Mouse (Mus musculus) heart, embryonic 11.5 days (tissue): ENCODE data around the gene C1qa. TPM values are rescaled to one million over a fixed set of nuclear protein-coding genes. Genes with fewer than 3 reads are reported as not detected.

Experiments
- ATAC-seq: fragments of 200-750 bp; cut with Nextera tagmentation; replicated peaks from 2 replicates; pipeline ENCODE4 v1.8.0; 2017; ENCODE audit warnings: moderate library complexity; ENCODE audit not compliant: insufficient number of reproducible peaks, low FRiP score, low TSS enrichment
- H3K27ac ChIP-seq: fragments of 300-500 bp; sonication (generic); 2 replicates; pipeline ENCODE4 v1.5.1; 2014; ENCODE audit warnings: mild to moderate bottlenecking, low read depth, low read length
- H3K27me3 ChIP-seq: fragments of 300-500 bp; sonication (generic); 2 replicates; pipeline ENCODE4 v1.6.1; 2014; ENCODE audit warnings: mild to moderate bottlenecking, low read length, mixed read lengths; ENCODE audit not compliant: control insufficient read depth, insufficient read depth
- H3K36me3 ChIP-seq: fragments of 300-500 bp; sonication (generic); 2 replicates; pipeline ENCODE4 v1.6.1; 2014; ENCODE audit warnings: mild to moderate bottlenecking, low read length, moderate library complexity, mixed read lengths; ENCODE audit not compliant: control insufficient read depth, insufficient read depth
- H3K4me1 ChIP-seq: fragments of 300-500 bp; sonication (generic); 2 replicates; pipeline ENCODE4 v1.6.1; 2014; ENCODE audit warnings: low read length; ENCODE audit not compliant: control insufficient read depth, insufficient read depth
- H3K4me2 ChIP-seq: fragments of 300-500 bp; sonication (generic); 2 replicates; pipeline ENCODE4 v1.6.1; 2014; ENCODE audit warnings: mild to moderate bottlenecking, moderate library complexity
- H3K4me3 ChIP-seq: fragments of 300-500 bp; sonication (generic); 2 replicates; pipeline ENCODE4 v1.5.1; 2014; ENCODE audit warnings: low read depth, low read length
- H3K9ac ChIP-seq: fragments of 300-500 bp; sonication (generic); 2 replicates; pipeline ENCODE4 v1.6.1; 2014; ENCODE audit warnings: mild to moderate bottlenecking, low read depth, low read length, moderate library complexity
- H3K9me3 ChIP-seq: fragments of 300-500 bp; sonication (generic); replicated peaks from 2 replicates; pipeline ENCODE4 v1.6.1; 2016; ENCODE audit warnings: low read length; ENCODE audit not compliant: control insufficient read depth
- WGBS: fragments of 180-500 bp; shearing (Covaris S2); extraction: QIAGEN DNeasy Blood & Tissue Kit; methylation state at CpG from one replicate; pipeline ENCODE4 v1.1.7; 2014; ENCODE audit not compliant: insufficient replicate concordance; 5-methylcytosine and 5-hydroxymethylcytosine counted together
- polyA plus RNA-seq: library from polyadenylated mRNA; unstranded; fragments of >200 nt; fragmentation: Nextera tagmentation; extraction: Ambion mirVana; gene quantifications from 2 replicates; pipeline ENCODE4 v1.2.1, GENCODE M21; 2014

The C1qa gene
- polyA plus RNA-seq, 1 experiment from 2014 or later, result 8.8 TPM

GRCm38 (mm10) chr4:136911804-136912203, 13.2 kb upstream of the C1qa start:
- Histone ChIP-seq H3K4me2 (no peak overlapping the region), H3K9ac (no peak overlapping the region), H3K4me1 (no peaks in the 10 kb centered on the region), H3K36me3 (no peaks in the 10 kb centered on the region), H3K27ac (no peak overlapping the region), H3K4me3 (no peak overlapping the region), H3K9me3 (no peaks in the 10 kb centered on the region), H3K27me3 (peaks cover 63% of the 10 kb centered on the region)
- ATAC-seq, result no peak
- 41% methylated on average over 9 of the region's 9 CpGs for WGBS

- 11% methylated on average over 17 of the region's 17 CpGs for WGBS
- H3K27me3 ChIP-seq, result peaks cover 67% of the 10 kb centered on the region
These were observed 12.6 kb upstream of the C1qa start for GRCm38 (mm10) chr4:136911211-136911646.

GRCm38 (mm10) chr4:136907809-136908208, 9.2 kb upstream of the C1qa start:
- Histone ChIP-seq H3K27ac (no peak overlapping the region), H3K36me3 (no peaks in the 10 kb centered on the region), H3K27me3 (peaks cover 76% of the 10 kb centered on the region), H3K4me1 (no peaks in the 10 kb centered on the region), H3K4me2 (no peak overlapping the region), H3K9me3 (no peaks in the 10 kb centered on the region), H3K4me3 (no peak overlapping the region), H3K9ac (no peak overlapping the region)
- no peak for ATAC-seq

More at GRCm38 (mm10) chr4:136911211-136911646, 12.6 kb upstream of the C1qa start:
- H3K36me3 ChIP-seq, result no peaks in the 10 kb centered on the region
- H3K9ac ChIP-seq, result no peak overlapping the region
- no peak overlapping the region for H3K4me3 ChIP-seq
- ATAC-seq, result no peak
- H3K4me2 ChIP-seq, result no peak overlapping the region
- no peaks in the 10 kb centered on the region for H3K9me3 ChIP-seq
- H3K27ac ChIP-seq, result no peak overlapping the region
- H3K4me1 ChIP-seq, result no peaks in the 10 kb centered on the region

GRCm38 (mm10) chr4:136907033-136907432, 8.4 kb upstream of the C1qa start:
- Histone ChIP-seq H3K4me3 (no peak overlapping the region), H3K9ac (no peak overlapping the region), H3K4me1 (no peaks in the 10 kb centered on the region), H3K4me2 (no peak overlapping the region), H3K9me3 (no peaks in the 10 kb centered on the region), H3K27me3 (peaks cover 73% of the 10 kb centered on the region), H3K27ac (no peak overlapping the region), H3K36me3 (no peaks in the 10 kb centered on the region)
- no peak for ATAC-seq
- 15% methylated on average over 7 of the region's 7 CpGs for WGBS

GRCm38 (mm10) chr4:136904767-136905539, 6.3 kb upstream of the C1qa start:
- Histone ChIP-seq H3K4me3 (no peak overlapping the region), H3K27me3 (peaks cover 58% of the 10 kb centered on the region), H3K36me3 (no peaks in the 10 kb centered on the region), H3K4me2 (peak overlapping the region; percentile 29), H3K4me1 (no peaks in the 10 kb centered on the region), H3K9me3 (no peaks in the 10 kb centered on the region), H3K27ac (no peak overlapping the region), H3K9ac (no peak overlapping the region)
- ATAC-seq, result no peak
- WGBS, result 2% methylated on average over 23 of the region's 23 CpGs

GRCm38 (mm10) chr4:136899154-136899553, 551 bp upstream of the C1qa start:
- Histone ChIP-seq H3K9me3 (no peaks in the 10 kb centered on the region), H3K4me3 (no peak overlapping the region), H3K4me1 (no peaks in the 10 kb centered on the region), H3K27me3 (peaks cover 62% of the 10 kb centered on the region), H3K9ac (no peak overlapping the region), H3K36me3 (no peaks in the 10 kb centered on the region), H3K27ac (no peak overlapping the region), H3K4me2 (no peak overlapping the region)
- WGBS, result 58% methylated on average over 7 of the region's 7 CpGs
- ATAC-seq, result no peak

- peaks cover 63% of the 10 kb centered on the region for H3K27me3 ChIP-seq
- no peaks in the 10 kb centered on the region for H3K4me1 ChIP-seq
- H3K4me3 ChIP-seq, result no peak overlapping the region
- H3K4me2 ChIP-seq, result no peak overlapping the region
- no peak for ATAC-seq
- no peaks in the 10 kb centered on the region for H3K9me3 ChIP-seq
- H3K9ac ChIP-seq, result no peak overlapping the region
- no peaks in the 10 kb centered on the region for H3K36me3 ChIP-seq
- H3K27ac ChIP-seq, result no peak overlapping the region
- WGBS, result 64% methylated on average over 9 of the region's 9 CpGs
These were observed 462 bp downstream of the C1qa start for GRCm38 (mm10) chr4:136898084-136898598.

GRCm38 (mm10) chr4:136896461-136896860, 2.1 kb downstream of the C1qa start:
- Histone ChIP-seq H3K27me3 (peaks cover 68% of the 10 kb centered on the region), H3K9ac (no peak overlapping the region), H3K4me3 (no peak overlapping the region), H3K9me3 (no peaks in the 10 kb centered on the region), H3K27ac (no peak overlapping the region), H3K4me2 (no peak overlapping the region), H3K4me1 (no peaks in the 10 kb centered on the region), H3K36me3 (no peaks in the 10 kb centered on the region)
- WGBS, result 33% methylated on average over 10 of the region's 10 CpGs
- no peak for ATAC-seq

GRCm38 (mm10) chr4:136895861-136896260, 2.7 kb downstream of the C1qa start:
- no peak overlapping the region for H3K4me3 ChIP-seq
- H3K4me2 ChIP-seq, result no peak overlapping the region
- 9% methylated on average over 15 of the region's 15 CpGs for WGBS
- no peak overlapping the region for H3K9ac ChIP-seq
- ATAC-seq, result no peak
- peaks cover 73% of the 10 kb centered on the region for H3K27me3 ChIP-seq
- H3K36me3 ChIP-seq, result no peaks in the 10 kb centered on the region
- no peaks in the 10 kb centered on the region for H3K9me3 ChIP-seq
- H3K27ac ChIP-seq, result no peak overlapping the region
- H3K4me1 ChIP-seq, result no peaks in the 10 kb centered on the region
